Mouse (Mus musculus) stomach, embryonic 15.5 days (tissue): ENCODE data around the gene Brsk2. TPM values are rescaled to one million over a fixed set of nuclear protein-coding genes. Genes with fewer than 3 reads are reported as not detected.
A peak's percentile ranks its signal among the peaks of the same experiment; 100 is the strongest.

Source experiments
- ATAC-seq: fragments of 200-750 bp; cut with Nextera tagmentation; 2 replicates; pipeline ENCODE4 v1.8.0; 2017; ENCODE audit warnings: low read depth, moderate number of reproducible peaks, moderate TSS enrichment; ENCODE audit not compliant: insufficient read depth, low FRiP score
- H3K27ac ChIP-seq: fragments of 300-500 bp; sonication (generic); 2 replicates; pipeline ENCODE4 v1.5.1; 2015; ENCODE audit warnings: mild to moderate bottlenecking, inconsistent platforms
- H3K27me3 ChIP-seq: fragments of 300-500 bp; sonication (generic); replicated peaks from 2 replicates; pipeline ENCODE4 v1.6.1; 2015; ENCODE audit warnings: inconsistent platforms
- H3K36me3 ChIP-seq: fragments of 300-500 bp; sonication (generic); 2 replicates; pipeline ENCODE4 v1.6.1; 2015; ENCODE audit warnings: inconsistent platforms
- H3K4me1 ChIP-seq: fragments of 300-500 bp; sonication (generic); 2 replicates; pipeline ENCODE4 v1.6.1; 2015; ENCODE audit warnings: inconsistent platforms
- H3K4me2 ChIP-seq: fragments of 300-500 bp; sonication (generic); 2 replicates; pipeline ENCODE4 v1.6.1; 2015; ENCODE audit warnings: mild to moderate bottlenecking, inconsistent platforms
- H3K4me3 ChIP-seq: fragments of 300-500 bp; sonication (generic); replicated peaks from 2 replicates; pipeline ENCODE4 v1.5.1; 2015; ENCODE audit warnings: inconsistent platforms
- H3K9ac ChIP-seq: fragments of 300-500 bp; sonication (generic); 2 replicates; pipeline ENCODE4 v1.6.1; 2015; ENCODE audit warnings: inconsistent platforms
- H3K9me3 ChIP-seq: fragments of 300-500 bp; sonication (generic); 2 replicates; pipeline ENCODE4 v1.6.1; 2016; ENCODE audit warnings: inconsistent platforms
- WGBS: fragments of 180-500 bp; shearing (Covaris S2); methylation state at CpG from one replicate; pipeline ENCODE4 v1.1.7; 2015; 5-methylcytosine and 5-hydroxymethylcytosine counted together
- polyA plus RNA-seq: library from polyadenylated mRNA; unstranded; fragments of >200 nt; fragmentation: Nextera tagmentation; extraction: Ambion mirVana; gene quantifications from 2 replicates; pipeline ENCODE4 v1.2.1, GENCODE M21; 2015

Gene Brsk2
- polyA plus RNA-seq, 1 experiment from 2014 or later, result 1.6 TPM

GRCm38 (mm10) chr7:141957524-141958051, 8.0 kb downstream of the Brsk2 start:
- Histone ChIP-seq H3K36me3 (no peaks in the 10 kb centered on the region), H3K27ac (no peak overlapping the region), H3K4me2 (no peak overlapping the region), H3K9me3 (no peaks in the 10 kb centered on the region), H3K4me3 (no peak overlapping the region), H3K27me3 (peaks cover 11% of the 10 kb centered on the region), H3K4me1 (no peaks in the 10 kb centered on the region), H3K9ac (no peak overlapping the region)
- WGBS, result 77% methylated on average over 4 of the region's 4 CpGs
- ATAC-seq, result peak; percentile 35; the same call in 1 of the 2 replicates

DNA sequence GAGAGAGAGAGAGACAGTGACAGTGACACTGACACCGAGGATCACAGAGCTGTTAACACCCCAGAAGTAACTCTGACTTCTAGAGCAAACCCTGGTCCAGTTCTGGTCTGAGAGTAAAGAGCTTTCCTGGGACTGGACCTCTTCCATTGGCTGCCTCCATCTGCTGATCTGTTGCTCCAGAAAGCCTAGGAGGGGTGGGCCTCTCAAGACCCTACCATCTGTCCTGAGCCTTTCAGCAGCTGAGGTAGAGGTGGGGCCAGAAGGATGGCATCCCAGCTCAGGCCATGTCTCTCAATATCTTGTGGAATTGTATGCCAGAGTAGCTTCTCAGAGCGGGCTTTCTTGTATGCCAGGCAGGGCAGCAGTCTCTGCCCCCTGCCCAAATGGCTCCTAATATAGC, 8.7 kb downstream of the Brsk2 start:
- ATAC-seq, result no peak
- 77% methylated on average over 2 of the region's 2 CpGs for WGBS

GRCm38 (mm10) chr7:141959133-141959532, 9.6 kb downstream of the Brsk2 start:
- no peak overlapping the region for H3K4me2 ChIP-seq
- 0 out of 2 replicates have a peak, but pooled peaks cover under 1% of the 10 kb centered on the region for H3K27me3 ChIP-seq
- WGBS, result 68% methylated on average over 1 of the region's 1 CpGs
- no peak overlapping the region for H3K4me3 ChIP-seq
- no peaks in the 10 kb centered on the region for H3K36me3 ChIP-seq
- ATAC-seq, result no peak
- H3K9me3 ChIP-seq, result no peaks in the 10 kb centered on the region
- H3K9ac ChIP-seq, result no peak overlapping the region
- no peak overlapping the region for H3K27ac ChIP-seq
- no peaks in the 10 kb centered on the region for H3K4me1 ChIP-seq

More for the DNA sequence above, 8.7 kb downstream of the Brsk2 start:
- no peak overlapping the region for H3K4me3 ChIP-seq
- peaks cover 8% of the 10 kb centered on the region for H3K27me3 ChIP-seq
- H3K9ac ChIP-seq, result no peak overlapping the region
- no peaks in the 10 kb centered on the region for H3K36me3 ChIP-seq
- no peak overlapping the region for H3K27ac ChIP-seq
- H3K4me1 ChIP-seq, result no peaks in the 10 kb centered on the region
- H3K9me3 ChIP-seq, result no peaks in the 10 kb centered on the region
- no peak overlapping the region for H3K4me2 ChIP-seq

DNA sequence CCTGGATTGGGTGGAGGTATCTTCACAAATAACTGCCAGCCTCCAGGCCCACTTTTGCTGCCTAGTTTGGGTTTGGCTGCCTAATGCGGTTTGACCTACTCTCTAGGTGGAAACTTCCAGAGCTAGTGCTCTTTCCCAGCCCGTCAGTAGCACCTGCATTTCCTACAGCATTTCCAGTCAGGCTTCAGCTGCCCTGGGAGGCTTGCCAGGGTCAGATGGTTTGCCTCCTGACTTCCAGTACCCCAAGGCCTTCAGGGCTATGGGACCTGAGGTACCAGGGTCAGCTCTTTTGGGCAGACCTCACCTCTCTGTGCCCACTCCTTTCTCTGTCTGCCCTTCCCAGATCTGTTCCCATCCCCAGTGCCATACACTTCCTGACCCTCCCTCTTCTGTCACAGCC, 11.4 kb downstream of the Brsk2 start:
- H3K4me3 ChIP-seq, result no peak overlapping the region
- H3K9me3 ChIP-seq, result no peaks in the 10 kb centered on the region
- no peaks in the 10 kb centered on the region for H3K4me1 ChIP-seq
- ATAC-seq, result no peak
- WGBS, result 71% methylated on average over 2 of the region's 2 CpGs
- no peak overlapping the region for H3K4me2 ChIP-seq
- H3K9ac ChIP-seq, result no peak overlapping the region
- no peak overlapping the region for H3K27ac ChIP-seq
- no peaks in the 10 kb centered on the region for H3K36me3 ChIP-seq
- H3K27me3 ChIP-seq, result no peaks in the 10 kb centered on the region

DNA sequence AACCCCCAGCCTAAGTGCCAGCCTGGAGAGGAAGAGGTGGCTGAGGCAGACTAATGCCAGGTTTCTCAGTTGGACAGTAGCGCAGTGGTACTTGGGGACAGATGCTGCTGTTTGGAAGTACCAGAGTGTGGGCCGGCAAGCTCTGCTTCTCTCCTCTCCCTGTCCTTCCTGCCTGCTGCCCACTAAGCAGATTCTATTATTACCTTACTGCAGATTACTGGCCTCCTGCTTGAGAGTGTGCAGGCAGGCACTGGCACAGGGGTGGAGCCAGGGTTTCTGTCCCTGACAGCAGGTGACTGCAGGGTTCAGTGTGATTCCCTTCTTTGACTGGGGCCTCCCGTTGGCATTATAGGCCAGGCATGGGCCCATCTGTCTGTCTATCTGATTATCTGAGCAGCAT, 11.9 kb downstream of the Brsk2 start:
- Histone ChIP-seq H3K4me2 (no peak overlapping the region), H3K27me3 (no peaks in the 10 kb centered on the region), H3K9me3 (no peaks in the 10 kb centered on the region), H3K4me3 (no peak overlapping the region), H3K4me1 (no peaks in the 10 kb centered on the region), H3K27ac (no peak overlapping the region), H3K9ac (no peak overlapping the region), H3K36me3 (no peaks in the 10 kb centered on the region)
- no peak for ATAC-seq
- WGBS, result 83% methylated on average over 3 of the region's 3 CpGs

DNA sequence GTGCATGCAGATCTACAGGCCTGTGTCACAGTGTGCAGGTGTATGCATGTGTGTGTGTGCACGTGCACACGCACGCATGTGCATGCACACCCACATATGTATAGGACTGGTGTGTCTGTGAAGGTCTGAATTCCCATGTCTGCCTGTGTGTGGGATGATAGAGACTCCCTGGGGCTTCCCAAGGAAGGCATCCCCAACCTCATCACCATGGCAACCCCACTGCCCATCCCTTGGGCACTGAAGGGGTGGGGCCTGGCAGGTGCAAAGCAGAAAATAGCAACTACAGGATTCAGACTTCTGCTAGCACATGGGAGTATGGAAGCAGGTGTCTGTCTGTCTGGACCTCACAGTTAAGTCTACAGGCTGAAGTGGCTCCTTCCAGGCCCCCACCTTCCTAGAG, 13.0 kb downstream of the Brsk2 start:
- ATAC-seq, result no peak
- Histone ChIP-seq H3K4me3 (no peak overlapping the region), H3K27ac (no peak overlapping the region), H3K9ac (no peak overlapping the region), H3K27me3 (no peaks in the 10 kb centered on the region), H3K4me2 (no peak overlapping the region), H3K9me3 (no peaks in the 10 kb centered on the region), H3K36me3 (no peaks in the 10 kb centered on the region), H3K4me1 (no peaks in the 10 kb centered on the region)
- 85% methylated on average over 3 of the region's 3 CpGs for WGBS

- no peaks in the 10 kb centered on the region for H3K4me1 ChIP-seq
- H3K36me3 ChIP-seq, result no peaks in the 10 kb centered on the region
- WGBS, result 76% methylated on average over 2 of the region's 2 CpGs
- no peak overlapping the region for H3K9ac ChIP-seq
- no peak overlapping the region for H3K4me3 ChIP-seq
- no peak overlapping the region for H3K27ac ChIP-seq
- H3K9me3 ChIP-seq, result no peaks in the 10 kb centered on the region
- H3K4me2 ChIP-seq, result no peak overlapping the region
- H3K27me3 ChIP-seq, result no peaks in the 10 kb centered on the region
- peak; percentile 38; the same call in 1 of the 2 replicates for ATAC-seq
Measured at GRCm38 (mm10) chr7:141966281-141966680, 16.7 kb downstream of the Brsk2 start.

GRCm38 (mm10) chr7:141972831-141973619, 23.5 kb downstream of the Brsk2 start:
- ATAC-seq, result no peak
- Histone ChIP-seq H3K9ac (no peak overlapping the region), H3K4me1 (no peaks in the 10 kb centered on the region), H3K9me3 (no peaks in the 10 kb centered on the region), H3K27me3 (no peaks in the 10 kb centered on the region), H3K36me3 (no peaks in the 10 kb centered on the region), H3K4me3 (no peak overlapping the region), H3K27ac (no peak overlapping the region), H3K4me2 (no peak overlapping the region)
- WGBS, result 28% methylated on average over 7 of the region's 7 CpGs

GRCm38 (mm10) chr7:141978003-141978402, 28.5 kb downstream of the Brsk2 start:
- no peak overlapping the region for H3K4me3 ChIP-seq
- H3K9me3 ChIP-seq, result no peaks in the 10 kb centered on the region
- no peak for ATAC-seq
- H3K27me3 ChIP-seq, result no peaks in the 10 kb centered on the region
- WGBS, result 76% methylated on average over 6 of the region's 6 CpGs
- H3K27ac ChIP-seq, result no peak overlapping the region
- no peak overlapping the region for H3K9ac ChIP-seq
- H3K4me2 ChIP-seq, result no peak overlapping the region
- no peaks in the 10 kb centered on the region for H3K36me3 ChIP-seq
- H3K4me1 ChIP-seq, result no peaks in the 10 kb centered on the region

- H3K27me3 ChIP-seq, result no peaks in the 10 kb centered on the region
- no peak overlapping the region for H3K4me2 ChIP-seq
- no peaks in the 10 kb centered on the region for H3K9me3 ChIP-seq
- no peak for ATAC-seq
- no peak overlapping the region for H3K4me3 ChIP-seq
- H3K27ac ChIP-seq, result no peak overlapping the region
- WGBS, result 90% methylated on average over 4 of the region's 4 CpGs
- no peaks in the 10 kb centered on the region for H3K4me1 ChIP-seq
- no peak overlapping the region for H3K9ac ChIP-seq
- no peaks in the 10 kb centered on the region for H3K36me3 ChIP-seq
Measured at GRCm38 (mm10) chr7:141979247-141979646, 29.7 kb downstream of the Brsk2 start.

GRCm38 (mm10) chr7:141981237-141981636, 31.7 kb downstream of the Brsk2 start:
- Histone ChIP-seq H3K9me3 (no peaks in the 10 kb centered on the region), H3K4me2 (no peak overlapping the region), H3K4me3 (no peak overlapping the region), H3K27me3 (no peaks in the 10 kb centered on the region), H3K9ac (no peak overlapping the region), H3K36me3 (no peaks in the 10 kb centered on the region), H3K27ac (no peak overlapping the region), H3K4me1 (no peaks in the 10 kb centered on the region)
- ATAC-seq, result no peak
- WGBS, result 82% methylated on average over 7 of the region's 7 CpGs

DNA sequence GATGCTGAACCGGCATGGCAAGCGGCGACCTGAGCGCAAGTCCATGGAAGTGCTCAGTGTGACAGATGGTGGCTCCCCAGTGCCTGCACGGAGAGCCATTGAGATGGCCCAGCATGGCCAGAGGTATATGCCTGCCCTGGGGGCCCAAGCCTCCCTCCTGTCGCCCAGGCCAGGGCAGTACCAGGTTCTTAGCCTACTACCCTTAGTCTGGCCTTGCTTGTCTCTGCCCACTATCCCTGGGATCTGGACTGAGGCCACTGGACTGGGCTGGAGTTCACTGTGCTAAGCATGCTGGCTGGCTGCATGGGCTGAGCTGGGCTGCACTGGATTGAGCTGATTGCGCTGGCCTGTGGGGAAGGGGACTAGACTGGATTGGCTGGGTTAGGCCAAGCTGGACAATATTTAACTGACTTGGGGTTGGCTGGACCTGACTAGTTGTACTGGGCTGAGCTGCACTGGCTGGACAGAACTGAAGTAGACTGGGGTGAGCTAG, 38.8 kb downstream of the Brsk2 start:
- H3K4me2 ChIP-seq, result no peak overlapping the region
- WGBS, result 77% methylated on average over 7 of the region's 7 CpGs
- no peaks in the 10 kb centered on the region for H3K27me3 ChIP-seq
- no peaks in the 10 kb centered on the region for H3K9me3 ChIP-seq
- ATAC-seq, result 0 out of 2 replicates have a peak, but pooled peaks have one; percentile 19
- no peaks in the 10 kb centered on the region for H3K36me3 ChIP-seq
- no peak overlapping the region for H3K27ac ChIP-seq
- H3K4me3 ChIP-seq, result no peak overlapping the region
- H3K9ac ChIP-seq, result no peak overlapping the region
- no peaks in the 10 kb centered on the region for H3K4me1 ChIP-seq
